Mouse (Mus musculus) liver, postnatal 0 days (tissue): ENCODE data around the gene Wnk2.

Source experiments
- CTCF ChIP-seq: sonication (generic); IDR thresholded peaks from 2 replicates; pipeline ENCODE4 v1.5.1; 2016; ENCODE audit warnings: antibody characterized with exemption, low read depth
- EP300 ChIP-seq: IDR thresholded peaks from 2 replicates; pipeline ENCODE4 v1.6.1; 2016; ENCODE audit warnings: antibody characterized with exemption, low read depth, mild to moderate bottlenecking

- TF ChIP-seq CTCF = no peak
- no peak for TF ChIP-seq EP300
These were observed 105.4 kb downstream of the Wnk2 start for GRCm38 (mm10) chr13:49042371-49042770.
